Mouse (Mus musculus) midbrain, embryonic 10.5 days (tissue): ENCODE data around the gene Gm10944. TPM values are rescaled to one million over a fixed set of nuclear protein-coding genes. Genes with fewer than 3 reads are reported as not detected.
A peak's percentile ranks its signal among the peaks of the same experiment; 100 is the strongest.

Experiments used
- DNase-seq: peaks from one replicate; pipeline ENCODE4 v3.0.0-alpha.2; 2017; ENCODE audit warnings: low spot score
- H3K27ac ChIP-seq: fragments of 300-500 bp; sonication (generic); replicated peaks from 2 replicates; pipeline ENCODE4 v1.5.1; 2016; ENCODE audit warnings: mild to moderate bottlenecking
- H3K27me3 ChIP-seq: fragments of 300-500 bp; sonication (generic); 2 replicates; pipeline ENCODE4 v1.6.1; 2016; ENCODE audit warnings: low read depth, mild to moderate bottlenecking; ENCODE audit not compliant: poor library complexity, severe bottlenecking
- H3K36me3 ChIP-seq: fragments of 300-500 bp; sonication (generic); 2 replicates; pipeline ENCODE4 v1.6.1; 2016; ENCODE audit warnings: mild to moderate bottlenecking, moderate library complexity
- H3K4me1 ChIP-seq: fragments of 300-500 bp; sonication (generic); 2 replicates; pipeline ENCODE4 v1.6.1; 2016
- H3K4me3 ChIP-seq: fragments of 300-500 bp; sonication (generic); 2 replicates; pipeline ENCODE4 v1.5.1; 2016; ENCODE audit warnings: mild to moderate bottlenecking, moderate library complexity
- H3K9me3 ChIP-seq: fragments of 300-500 bp; sonication (generic); replicated peaks from 2 replicates; pipeline ENCODE4 v1.6.1; 2016; ENCODE audit warnings: mild to moderate bottlenecking
- WGBS: fragments of 180-500 bp; shearing (Covaris S2); methylation state at CpG from one replicate; pipeline ENCODE4 v1.1.7; 2016; 5-methylcytosine and 5-hydroxymethylcytosine counted together
- polyA plus RNA-seq: library from polyadenylated mRNA; unstranded; fragments of >200 nt; fragmentation: Nextera tagmentation; extraction: Ambion mirVana; gene quantifications from 2 replicates; pipeline ENCODE4 v1.2.1, GENCODE M21; 2016

Gene Gm10944
- polyA plus RNA-seq: not detected in 2 replicates

DNA sequence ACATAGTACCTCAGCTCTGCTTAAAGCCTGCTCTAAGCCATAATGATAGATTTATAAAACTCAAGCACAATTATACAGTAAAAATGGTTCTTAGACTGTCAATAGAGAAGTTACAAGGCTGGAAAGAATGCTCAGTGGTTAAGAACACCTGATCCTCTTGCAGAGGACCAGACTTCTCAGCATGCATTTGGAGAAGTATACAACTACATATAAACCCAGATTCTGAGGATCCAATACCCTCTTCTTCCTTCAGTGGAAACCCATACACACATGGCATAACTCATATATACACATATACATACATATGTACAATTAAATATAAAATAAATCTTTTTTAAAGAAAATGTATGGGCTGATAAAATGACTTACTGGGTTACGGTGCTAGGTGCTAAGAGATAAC lies at the start of gene Gm10944:
Gene Gm10944 (plus strand): TSS at position 301 of the 400 bp plus-strand sequence.
- Histone ChIP-seq H3K27ac (no peak within 1 kb of the TSS), H3K9me3 (no peaks in the 10 kb centered on the region), H3K4me3 (no peak within 1 kb of the TSS), H3K36me3 (no peaks in the 10 kb centered on the region), H3K27me3 (no peaks in the 10 kb centered on the region), H3K4me1 (no peaks in the 10 kb centered on the region)
- no peak for DNase-seq
- WGBS: 95% methylated on average over 1 of the region's 1 CpGs

DNA sequence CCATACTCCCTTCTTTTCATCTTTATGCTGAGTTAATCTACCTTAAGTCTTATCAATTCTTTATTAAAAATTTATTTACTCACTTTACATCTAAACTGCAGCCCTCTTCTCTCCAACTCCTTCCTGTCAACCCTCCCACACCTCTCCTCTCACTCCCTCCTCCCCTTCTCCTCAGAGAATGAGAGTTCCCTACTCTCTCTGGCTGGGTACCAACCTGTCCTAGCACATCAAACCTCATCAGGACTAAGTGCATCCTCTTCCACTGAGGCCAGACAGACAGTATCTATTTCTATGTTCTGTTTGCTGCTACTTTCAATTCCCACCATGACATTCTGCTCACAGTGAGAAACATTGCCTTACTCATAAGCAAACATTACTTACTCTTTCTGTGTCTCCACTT lies 25.2 kb upstream of the Gm10944 start:
- H3K36me3 ChIP-seq: no peaks in the 10 kb centered on the region
- no peak overlapping the region for H3K4me3 ChIP-seq
- no peaks in the 10 kb centered on the region for H3K4me1 ChIP-seq
- DNase-seq: no peak
- no peak overlapping the region for H3K27ac ChIP-seq
- no peaks in the 10 kb centered on the region for H3K9me3 ChIP-seq
- H3K27me3 ChIP-seq: no peaks in the 10 kb centered on the region

DNA sequence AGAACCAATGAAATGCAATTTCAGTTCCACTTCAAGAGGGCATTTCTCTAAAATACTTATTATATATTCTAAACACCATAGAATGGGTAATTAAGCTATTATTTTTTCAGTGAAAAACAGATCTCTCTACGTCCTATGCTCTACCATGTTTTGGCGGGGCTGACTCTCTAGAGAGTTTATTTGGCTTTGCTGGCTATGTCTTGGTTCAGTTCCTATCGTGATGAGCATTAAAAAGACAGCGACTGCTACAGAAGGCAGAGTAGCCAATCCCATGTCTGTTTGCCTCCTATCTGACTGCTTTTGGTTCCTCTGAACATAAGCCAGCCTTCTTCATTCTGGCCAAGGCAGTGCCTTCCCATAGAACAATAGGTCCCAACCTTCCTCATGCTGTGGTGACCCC lies 24.5 kb upstream of the Gm10944 start:
- Histone ChIP-seq H3K4me1 (no peaks in the 10 kb centered on the region), H3K27me3 (no peaks in the 10 kb centered on the region), H3K27ac (no peak overlapping the region), H3K9me3 (no peaks in the 10 kb centered on the region), H3K4me3 (no peak overlapping the region), H3K36me3 (no peaks in the 10 kb centered on the region)
- WGBS: 89% methylated on average over 4 of the region's 4 CpGs
- no peak for DNase-seq

DNA sequence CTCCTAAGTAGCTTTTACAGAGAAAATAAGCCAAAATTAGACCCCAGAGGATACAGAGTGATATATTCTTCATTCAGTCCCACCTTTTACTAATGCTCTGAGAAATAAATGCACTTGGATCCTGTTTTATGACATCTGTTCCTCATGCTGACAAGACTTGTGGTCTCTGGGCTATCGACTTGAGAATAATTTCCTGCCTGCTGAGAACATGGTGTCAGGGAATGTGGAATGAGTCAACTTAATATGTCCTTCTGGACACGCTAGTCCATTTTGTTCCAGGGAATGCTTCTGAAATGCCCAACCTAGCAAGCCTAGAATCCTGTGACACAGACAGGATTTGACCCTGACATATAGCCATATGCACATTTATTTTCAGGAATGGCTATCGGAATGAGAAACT lies 22.0 kb upstream of the Gm10944 start:
- DNase-seq: no peak
- 87% methylated on average over 3 of the region's 3 CpGs for WGBS
- H3K36me3 ChIP-seq: no peaks in the 10 kb centered on the region
- H3K4me1 ChIP-seq: no peaks in the 10 kb centered on the region
- H3K27ac ChIP-seq: no peak overlapping the region
- no peaks in the 10 kb centered on the region for H3K27me3 ChIP-seq
- no peaks in the 10 kb centered on the region for H3K9me3 ChIP-seq
- H3K4me3 ChIP-seq: no peak overlapping the region

DNA sequence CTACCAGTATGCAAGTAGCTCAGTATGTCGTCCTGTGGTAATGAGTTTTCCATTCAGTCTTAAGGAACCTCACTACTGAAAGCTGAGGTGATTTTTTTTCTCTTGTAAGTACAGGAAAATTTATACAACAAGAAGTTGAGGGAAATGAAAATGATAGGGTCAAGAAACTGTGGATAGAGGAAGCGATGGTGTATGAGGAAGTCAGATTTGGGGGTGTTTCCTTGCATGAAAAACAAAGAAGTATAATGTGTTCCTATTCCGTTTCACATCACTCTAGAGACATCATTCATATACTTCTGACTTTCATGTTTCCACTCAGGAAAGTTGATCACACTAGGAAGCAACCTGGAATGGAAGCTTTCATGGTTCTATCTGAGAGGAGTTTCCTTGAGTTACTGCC lies 21.2 kb upstream of the Gm10944 start:
- Histone ChIP-seq H3K4me3 (no peak overlapping the region), H3K36me3 (no peaks in the 10 kb centered on the region), H3K27me3 (no peaks in the 10 kb centered on the region), H3K4me1 (no peaks in the 10 kb centered on the region), H3K9me3 (no peaks in the 10 kb centered on the region), H3K27ac (no peak overlapping the region)
- 76% methylated on average over 3 of the region's 3 CpGs for WGBS
- DNase-seq: no peak

DNA sequence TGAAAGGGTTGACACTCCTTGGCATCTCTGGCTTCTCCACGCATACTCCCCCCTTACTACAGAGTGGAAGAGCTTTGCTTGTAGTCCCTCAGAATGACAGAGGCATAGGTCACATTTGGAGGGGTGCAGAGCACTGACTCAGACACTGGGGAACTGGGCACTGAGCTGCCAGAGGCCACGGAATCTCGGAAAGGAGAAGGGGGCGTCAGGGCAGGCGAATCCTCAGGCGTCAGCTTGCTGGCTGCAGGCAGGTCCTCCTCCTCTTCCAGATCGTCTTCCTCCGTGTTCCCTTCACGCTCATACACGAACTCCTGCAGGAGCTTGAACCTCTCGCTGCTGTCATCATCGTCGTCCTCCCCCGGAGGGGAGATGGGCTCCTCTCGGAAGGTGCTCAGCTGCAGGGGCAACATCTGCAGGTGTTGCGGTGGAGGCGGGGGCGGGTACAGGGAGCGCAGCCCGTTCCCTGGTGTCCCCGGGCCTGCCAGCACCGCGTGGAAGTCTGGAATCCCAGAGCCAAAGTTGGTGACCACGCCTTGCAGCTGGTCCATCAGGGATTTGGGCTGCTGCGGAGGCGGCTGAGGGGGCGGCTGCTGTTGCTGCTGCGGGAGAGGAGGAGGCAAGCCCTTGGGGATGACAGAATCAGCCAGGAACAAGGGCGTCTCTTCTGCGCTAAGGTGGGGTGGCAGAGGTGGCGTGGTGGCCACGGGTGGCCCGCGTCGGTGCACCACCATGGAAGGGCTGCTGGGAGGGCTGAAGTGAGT lies 7.9 kb downstream of the Gm10944 start:
- Histone ChIP-seq H3K4me1 (peaks cover 15% of the 10 kb centered on the region), H3K27ac (peak overlapping the region; percentile 69), H3K36me3 (no peaks in the 10 kb centered on the region), H3K4me3 (peak overlapping the region; percentile 68), H3K27me3 (peaks cover 28% of the 10 kb centered on the region), H3K9me3 (no peaks in the 10 kb centered on the region)
- peak; percentile 54 for DNase-seq
- WGBS: 2% methylated on average over 35 of the region's 35 CpGs

DNA sequence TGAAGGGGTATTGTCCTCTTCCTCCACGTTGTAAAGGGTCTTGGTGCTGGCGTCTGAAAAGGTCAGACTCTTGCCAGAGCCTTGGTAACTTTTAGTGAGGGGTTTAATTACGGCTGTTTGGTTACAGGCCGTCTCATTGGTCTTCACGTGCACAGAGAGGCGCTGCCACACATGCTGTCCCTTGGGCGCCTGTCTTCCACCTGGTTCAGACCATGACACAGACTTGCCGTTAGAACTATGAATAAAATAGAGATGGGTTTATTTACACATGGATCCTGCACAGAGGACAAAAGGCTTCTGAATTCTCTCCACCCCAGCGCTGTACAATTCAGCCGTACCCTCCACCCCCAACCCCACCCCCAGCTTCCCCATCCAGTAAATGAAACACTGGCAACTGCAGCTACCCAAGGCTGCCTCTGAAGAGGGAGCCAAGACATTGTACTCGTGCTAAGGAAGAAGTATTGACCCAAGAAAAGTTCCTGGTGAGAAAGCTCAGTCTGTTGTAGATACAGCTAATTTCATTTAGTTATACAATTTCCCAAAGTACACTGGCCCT lies 8.6 kb downstream of the Gm10944 start:
- H3K4me1 ChIP-seq: peaks cover 15% of the 10 kb centered on the region
- peaks cover 28% of the 10 kb centered on the region for H3K27me3 ChIP-seq
- WGBS: 14% methylated on average over 11 of the region's 11 CpGs
- no peaks in the 10 kb centered on the region for H3K36me3 ChIP-seq
- DNase-seq: no peak
- H3K9me3 ChIP-seq: no peaks in the 10 kb centered on the region
- H3K4me3 ChIP-seq: peak overlapping the region; percentile 68
- peak overlapping the region; percentile 69; the same call in 1 of the 2 replicates for H3K27ac ChIP-seq

DNA sequence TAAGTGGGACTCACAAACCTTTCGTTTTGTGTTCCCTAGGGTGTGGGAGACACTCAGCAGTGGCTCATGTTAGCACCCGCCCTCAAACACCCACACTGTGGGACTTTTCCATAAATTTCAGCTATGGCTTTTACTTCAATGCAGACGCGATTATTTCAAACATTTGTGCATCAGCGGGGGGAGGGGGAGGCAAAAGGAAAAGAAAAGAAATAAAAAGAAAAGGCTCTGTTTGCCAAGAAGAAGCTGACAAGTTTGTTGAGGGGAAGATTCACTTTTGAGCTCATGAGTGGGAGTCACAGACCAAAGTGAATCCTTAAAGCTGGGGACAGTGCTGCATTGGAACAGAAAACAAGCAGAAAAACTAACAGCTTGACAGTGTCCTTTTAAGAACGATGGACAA lies 16.3 kb downstream of the Gm10944 start:
- no peak for DNase-seq
- Histone ChIP-seq H3K9me3 (no peaks in the 10 kb centered on the region), H3K4me3 (no peak overlapping the region), H3K4me1 (no peaks in the 10 kb centered on the region), H3K36me3 (no peaks in the 10 kb centered on the region), H3K27ac (no peak overlapping the region), H3K27me3 (no peaks in the 10 kb centered on the region)
- 83% methylated on average over 6 of the region's 6 CpGs for WGBS

DNA sequence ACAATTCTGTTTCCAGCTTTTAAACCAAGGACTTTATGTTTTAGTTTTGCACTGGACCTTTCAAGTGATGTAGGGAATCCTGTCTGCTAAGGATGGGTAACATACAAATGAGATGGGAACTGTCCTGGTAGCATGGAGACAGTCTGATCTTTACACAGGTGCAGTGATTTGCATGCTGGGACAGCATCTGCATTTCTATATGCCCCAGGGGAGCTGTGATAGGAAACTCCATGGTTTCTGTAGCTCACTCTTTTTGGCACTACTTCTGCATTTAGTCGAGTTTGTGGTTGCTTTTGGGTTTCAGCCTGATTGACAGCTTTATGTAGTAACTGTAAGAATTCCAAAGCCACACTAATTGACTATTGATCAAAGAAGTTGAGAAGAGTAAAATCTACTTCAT lies 19.8 kb downstream of the Gm10944 start:
- 69% methylated on average over 1 of the region's 1 CpGs for WGBS
- Histone ChIP-seq H3K36me3 (no peaks in the 10 kb centered on the region), H3K4me3 (no peak overlapping the region), H3K27me3 (no peaks in the 10 kb centered on the region), H3K4me1 (no peaks in the 10 kb centered on the region), H3K9me3 (no peaks in the 10 kb centered on the region), H3K27ac (no peak overlapping the region)
- no peak for DNase-seq

DNA sequence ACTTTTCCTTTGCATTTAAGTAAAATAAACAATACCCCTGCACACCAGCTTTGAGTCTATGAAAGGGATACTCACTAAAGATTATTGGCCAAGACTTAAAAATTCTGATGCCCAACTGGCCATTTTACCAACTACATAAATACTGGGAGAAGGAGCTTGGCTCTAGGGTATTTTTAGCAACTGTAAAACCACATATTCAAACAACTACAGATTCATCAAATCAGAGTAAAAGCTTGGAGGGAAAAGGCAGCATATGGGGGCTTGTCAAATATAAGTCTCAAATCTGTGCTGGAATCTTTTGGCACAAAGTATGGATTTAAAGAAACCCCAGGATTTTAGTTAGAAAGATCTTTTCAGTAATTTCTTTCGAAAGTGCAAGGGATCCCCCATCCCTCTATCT lies 20.2 kb downstream of the Gm10944 start:
- no peaks in the 10 kb centered on the region for H3K9me3 ChIP-seq
- H3K4me3 ChIP-seq: no peak overlapping the region
- H3K36me3 ChIP-seq: no peaks in the 10 kb centered on the region
- no peak overlapping the region for H3K27ac ChIP-seq
- no peak for DNase-seq
- H3K27me3 ChIP-seq: no peaks in the 10 kb centered on the region
- no peaks in the 10 kb centered on the region for H3K4me1 ChIP-seq
- WGBS: 88% methylated on average over 1 of the region's 1 CpGs

DNA sequence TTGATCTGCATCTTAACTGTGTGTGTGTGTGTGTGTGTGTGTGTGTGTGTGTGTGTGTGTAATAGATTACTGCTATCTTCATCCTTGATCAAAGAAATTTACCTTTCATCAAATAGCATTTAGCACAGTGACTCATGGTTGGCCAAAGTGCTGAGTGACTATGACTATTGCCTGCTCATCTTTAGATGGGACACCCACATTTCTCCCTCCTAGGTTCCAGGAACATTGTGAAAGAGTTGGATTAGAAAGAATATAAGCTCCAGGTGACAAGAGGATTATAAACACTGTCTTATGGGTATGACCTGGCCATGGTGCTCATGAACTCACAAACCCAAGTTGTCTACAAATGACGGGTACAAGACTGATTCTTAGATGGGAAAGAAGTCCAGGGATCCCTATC lies 26.9 kb downstream of the Gm10944 start:
- H3K9me3 ChIP-seq: no peaks in the 10 kb centered on the region
- no peak overlapping the region for H3K4me3 ChIP-seq
- WGBS: 77% methylated on average over 1 of the region's 1 CpGs
- no peaks in the 10 kb centered on the region for H3K27me3 ChIP-seq
- no peak for DNase-seq
- no peaks in the 10 kb centered on the region for H3K36me3 ChIP-seq
- no peak overlapping the region for H3K27ac ChIP-seq
- H3K4me1 ChIP-seq: no peaks in the 10 kb centered on the region

DNA sequence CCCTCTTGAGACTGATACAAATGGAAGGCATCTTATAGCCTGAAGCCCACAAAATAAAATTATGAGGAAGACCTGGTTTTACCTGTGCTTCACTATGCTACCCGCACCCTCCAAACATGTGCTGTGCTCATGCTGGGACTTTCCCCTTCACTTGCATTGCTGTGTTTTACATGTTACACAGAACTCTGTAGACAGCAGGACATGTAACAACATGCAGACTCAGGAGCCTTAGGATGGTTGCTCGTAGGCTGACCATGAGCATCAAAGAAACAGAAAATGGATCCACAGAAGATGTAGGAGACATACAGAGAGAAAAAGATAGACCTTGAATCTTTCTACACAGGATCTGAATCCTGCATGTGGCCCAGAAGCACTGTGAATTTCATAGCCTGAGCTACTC lies 29.2 kb downstream of the Gm10944 start:
- Histone ChIP-seq H3K27ac (no peak overlapping the region), H3K4me1 (no peaks in the 10 kb centered on the region), H3K9me3 (no peaks in the 10 kb centered on the region), H3K4me3 (no peak overlapping the region), H3K36me3 (no peaks in the 10 kb centered on the region), H3K27me3 (no peaks in the 10 kb centered on the region)
- no peak for DNase-seq
- 89% methylated on average over 2 of the region's 2 CpGs for WGBS

DNA sequence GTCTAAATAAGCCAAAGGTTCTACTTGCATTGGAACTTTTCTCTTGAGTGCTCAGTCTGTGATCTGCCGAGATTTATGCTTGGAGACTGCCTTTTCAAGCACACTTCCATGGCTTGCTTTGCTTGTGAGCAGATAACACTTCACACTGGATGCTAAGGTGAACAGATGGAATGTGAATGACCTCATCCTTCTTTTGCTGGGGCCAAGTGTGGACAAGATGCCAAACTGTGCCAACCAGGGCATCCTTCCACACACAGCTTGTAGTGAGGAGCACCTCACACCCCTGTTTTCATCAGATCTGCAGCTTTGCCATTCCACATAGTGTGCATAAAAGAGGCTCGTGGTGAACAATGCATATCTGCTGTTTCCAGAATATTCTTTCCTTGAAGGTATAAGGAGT lies 29.7 kb downstream of the Gm10944 start:
- Histone ChIP-seq H3K4me3 (no peak overlapping the region), H3K4me1 (no peaks in the 10 kb centered on the region), H3K36me3 (no peaks in the 10 kb centered on the region), H3K27me3 (no peaks in the 10 kb centered on the region), H3K9me3 (no peaks in the 10 kb centered on the region), H3K27ac (no peak overlapping the region)
- DNase-seq: no peak
- WGBS: 92% methylated on average over 2 of the region's 2 CpGs
